Mouse (Mus musculus): ENCODE data around the gene Clba1. TPM values are rescaled to one million over a fixed set of nuclear protein-coding genes. Genes with fewer than 3 reads are reported as not detected.
A peak's percentile ranks its signal among the peaks of the same experiment; 100 is the strongest.

The Clba1 gene
- total and polyA plus RNA-seq, 3 experiments: 15.2 to 21.4 TPM; not detected in 1

GRCm38 (mm10) chr12:112793601-112794355 lies 15.0 kb upstream of the Clba1 start (continued):
- TF ChIP-seq MXI1 (IDR thresholded peaks at IDR 0.05; ENCODE audit: low read depth, low read length) (peak; percentile 91), ELF1 (IDR thresholded peaks at IDR 0.05; ENCODE audit: low read depth, low read length) (peak; percentile 74), MYB (IDR thresholded peaks at IDR 0.05; ENCODE audit: low read depth, low read length) (no peak), SMC3 (IDR thresholded peaks at IDR 0.05; ENCODE audit: low read depth, low read length) (peak; percentile 25; the same call in 1 of the 2 replicates), POLR2AphosphoS5 (IDR thresholded peaks at IDR 0.05; ENCODE audit: borderline replicate concordance, low read depth, low read length) (no peak), ETS1 (IDR thresholded peaks at IDR 0.05; ENCODE audit: low read depth, low read length) (peak; percentile 91), MYC (IDR thresholded peaks at IDR 0.05; ENCODE audit: low read depth, low read length) (peak; percentile 85), KAT2A (conservative IDR thresholded peaks at IDR 0.05; ENCODE audit: low read depth, low read length) (peak; percentile 53; the same call in 1 of the 2 replicates), ZMIZ1 (IDR thresholded peaks at IDR 0.05; ENCODE audit: low read depth, low read length) (peak; percentile 64; the same call in 1 of the 2 replicates), NRF1 (IDR thresholded peaks at IDR 0.05; ENCODE audit: insufficient read depth, low read depth, low read length, poor library complexity, severe bottlenecking) (0 out of 2 replicates have a peak, but pooled peaks have one; percentile 19), E2F4 (IDR thresholded peaks at IDR 0.05; ENCODE audit: borderline replicate concordance, low read depth, low read length) (peak; percentile 77; the same call in 1 of the 2 replicates), ZNF384 (IDR thresholded peaks at IDR 0.05; ENCODE audit: low read depth, low read length) (0 out of 2 replicates have a peak, but pooled peaks have one; percentile 12)

GRCm38 (mm10) chr12:112794356-112794816 lies 14.4 kb upstream of the Clba1 start:
- Histone ChIP-seq H3K9ac (ENCODE audit: control insufficient read depth, low read depth, low read length, poor library complexity, severe bottlenecking) (peak overlapping the region; percentile 58), H3K4me1 (ENCODE audit: control insufficient read depth in 1 of 2, insufficient read depth in 2 of 2, low read length in 2 of 2) (peaks cover 22 to 58% of the 10 kb centered on the region in 2 experiments), H3K27me3 (ENCODE audit: control insufficient read depth in 1 of 2, insufficient read depth in 2 of 2, low read length in 2 of 2) (no peaks in the 10 kb centered on the region), H3K79me2 (ENCODE audit: control insufficient read depth, insufficient read depth, low read length, poor library complexity) (no peaks in the 10 kb centered on the region; the same call in 1 of the 2 replicates), H3K4me3 (ENCODE audit: control insufficient read depth in 1 of 2, insufficient read depth in 1 of 2, low read depth in 2 of 2, low read length in 2 of 2) (peak overlapping the region; percentile 44 to 46), H3K27ac (ENCODE audit: control insufficient read depth, low read depth, low read length) (peak overlapping the region; percentile 70), H3K36me3 (ENCODE audit: control insufficient read depth in 1 of 2, insufficient read depth in 2 of 2, low read length in 2 of 2) (peaks cover 0 to 34% of the 10 kb centered on the region in 2 experiments; a peak in 2 of 4 replicates), H3K9me3 (replicated peaks; ENCODE audit: insufficient read depth, low read length) (no peaks in the 10 kb centered on the region)
- no peak for DNase-seq (ENCODE audit: low read depth, low spot score)
- TF ChIP-seq MYB (IDR thresholded peaks at IDR 0.05; ENCODE audit: low read depth, low read length) (no peak), NRF1 (IDR thresholded peaks at IDR 0.05; ENCODE audit: insufficient read depth, low read depth, low read length, poor library complexity, severe bottlenecking) (no peak), MAX (IDR thresholded peaks at IDR 0.05; ENCODE audit: low read length) (no peak; the same call in 1 of the 2 replicates), TBP (IDR thresholded peaks at IDR 0.05; ENCODE audit: low read depth, low read length) (0 out of 2 replicates have a peak, but pooled peaks have one; percentile 27), USF1 (IDR thresholded peaks at IDR 0.05; ENCODE audit: low read depth, low read length) (no peak), CHD1 (IDR thresholded peaks at IDR 0.05; ENCODE audit: low read depth, low read length) (peak; percentile 76; the same call in 1 of the 2 replicates), POLR2A (IDR thresholded peaks at IDR 0.05; ENCODE audit: control insufficient read depth in 1 of 2, insufficient read depth in 1 of 2, low read depth in 1 of 2, low read length in 2 of 2, poor library complexity in 1 of 2) (0 out of 4 replicates have a peak, but pooled peaks of 1 of the 2 experiments have one; percentile 40), POLR2AphosphoS2 (IDR thresholded peaks at IDR 0.05; ENCODE audit: low read length) (no peak), BHLHE40 (IDR thresholded peaks at IDR 0.05; ENCODE audit: borderline replicate concordance, low read depth, low read length) (peak; percentile 9), RCOR1 (IDR thresholded peaks at IDR 0.05; ENCODE audit: low read depth, low read length) (no peak), ZKSCAN1 (IDR thresholded peaks at IDR 0.05; ENCODE audit: low read depth, low read length) (peak; percentile 17; the same call in 1 of the 2 replicates), MAZ (IDR thresholded peaks at IDR 0.05; ENCODE audit: low read depth, low read length) (0 out of 2 replicates have a peak, but pooled peaks have one; percentile 43), JUND (IDR thresholded peaks at IDR 0.05; ENCODE audit: low read depth, low read length) (peak; percentile 45; the same call in 1 of the 2 replicates), SIN3A (IDR thresholded peaks at IDR 0.05; ENCODE audit: low read length) (peak; percentile 33; the same call in 1 of the 2 replicates), CHD2 (IDR thresholded peaks at IDR 0.05; ENCODE audit: low read length) (peak; percentile 77; the same call in 1 of the 2 replicates)

Data from MEL (cell line).